16 mouse cellular contexts compared by ENCODE assay signal in genomic region chr10:39246984-39247383, GRCm38 (mm10).
"Had no signal": no experiment of that assay in that cellular context is flagged by ENCODE, and none has a peak within 500 bp of the region (broad histone marks: within the 10 kb centered on the region; RNA-seq: fewer than 3 reads in every experiment).

No protein-coding gene starts in this region.

- H3K27ac ChIP-seq: left cerebral cortex, adult 2 months; limb, embryonic 12.5 days; liver, embryonic 15.5 days; midbrain, embryonic 10.5 days; neural tube, embryonic 12.5 days had no signal

- H3K4me2 ChIP-seq: limb, embryonic 12.5 days; liver, embryonic 11.5 days; liver, embryonic 15.5 days; neural tube, embryonic 12.5 days had no signal

- H3K4me1 ChIP-seq: liver, embryonic 15.5 days; neural tube, embryonic 12.5 days had no signal

- ATAC-seq: lung, postnatal 0 days had no signal

- H3K9ac ChIP-seq: limb, embryonic 12.5 days; liver, embryonic 15.5 days; neural tube, embryonic 12.5 days had no signal

- H3K36me3 ChIP-seq: limb, embryonic 12.5 days; liver, embryonic 15.5 days; midbrain, embryonic 10.5 days; neural tube, embryonic 12.5 days had no signal

- H3K9me3 ChIP-seq: limb, embryonic 12.5 days; liver, embryonic 15.5 days; midbrain, embryonic 10.5 days; neural tube, embryonic 12.5 days had no signal

- H3K4me3 ChIP-seq: left cerebral cortex, adult 2 months; limb, embryonic 12.5 days; liver, embryonic 15.5 days; midbrain, embryonic 10.5 days; myocyte; neural tube, embryonic 12.5 days had no signal

- H3K27me3 ChIP-seq: limb, embryonic 12.5 days; neural tube, embryonic 12.5 days had no signal

- DNase-seq: kidney, adult 11 months; kidney, adult 9 months; kidney, postnatal 10 days; lung, adult 2 months; lung, postnatal 36 days; midbrain, embryonic 14.5 days; thymus, adult 18-20 months; thymus, postnatal 25 days had no signal
